Mouse (Mus musculus) heart, embryonic 16.5 days (tissue): ENCODE measurements around the gene Fzd10. TPM values are rescaled to one million over a fixed set of nuclear protein-coding genes. Genes with fewer than 3 reads are reported as not detected.
A peak's percentile ranks its signal among the peaks of the same experiment; 100 is the strongest.

Source experiments
- ATAC-seq: fragments of 200-750 bp; cut with Nextera tagmentation; replicated peaks from 2 replicates; pipeline ENCODE4 v1.8.0; 2017; ENCODE audit warnings: moderate number of reproducible peaks; ENCODE audit not compliant: insufficient read depth, low FRiP score; ENCODE audit errors: extremely low read depth
- H3K27ac ChIP-seq: fragments of 300-500 bp; sonication (generic); 2 replicates; pipeline ENCODE4 v1.5.1; 2014; ENCODE audit warnings: mild to moderate bottlenecking, low read length, control low read depth, moderate library complexity
- H3K27me3 ChIP-seq: fragments of 300-500 bp; sonication (generic); 2 replicates; pipeline ENCODE4 v1.6.1; 2014; ENCODE audit warnings: low read length, mixed read lengths; ENCODE audit not compliant: control insufficient read depth, insufficient read depth
- H3K36me3 ChIP-seq: fragments of 300-500 bp; sonication (generic); 2 replicates; pipeline ENCODE4 v1.6.1; 2014; ENCODE audit not compliant: control insufficient read depth, insufficient read depth
- H3K4me1 ChIP-seq: fragments of 300-500 bp; sonication (generic); 2 replicates; pipeline ENCODE4 v1.6.1; 2014; ENCODE audit warnings: low read length, mixed read lengths; ENCODE audit not compliant: control insufficient read depth, insufficient read depth
- H3K4me2 ChIP-seq: fragments of 300-500 bp; sonication (generic); 2 replicates; pipeline ENCODE4 v1.6.1; 2014; ENCODE audit warnings: low read depth, mild to moderate bottlenecking, control low read depth, low read length
- H3K4me3 ChIP-seq: fragments of 300-500 bp; sonication (generic); 2 replicates; pipeline ENCODE4 v1.5.1; 2014; ENCODE audit warnings: mild to moderate bottlenecking, control low read depth, low read length
- H3K9ac ChIP-seq: fragments of 300-500 bp; sonication (generic); 2 replicates; pipeline ENCODE4 v1.6.1; 2014; ENCODE audit warnings: low read length, control low read depth
- H3K9me3 ChIP-seq: fragments of 300-500 bp; sonication (generic); replicated peaks from 2 replicates; pipeline ENCODE4 v1.6.1; 2016; ENCODE audit warnings: low read length; ENCODE audit not compliant: control insufficient read depth
- WGBS: fragments of 180-500 bp; shearing (Covaris S2); extraction: QIAGEN DNeasy Blood & Tissue Kit; methylation state at CpG from one replicate; pipeline ENCODE4 v1.1.7; 2014; 5-methylcytosine and 5-hydroxymethylcytosine counted together
- polyA plus RNA-seq: library from polyadenylated mRNA; unstranded; fragments of >200 nt; fragmentation: Nextera tagmentation; extraction: Ambion mirVana; gene quantifications from 2 replicates; pipeline ENCODE4 v1.2.1, GENCODE M21; 2015

The Fzd10 gene
- 0.22 and 0.25 TPM in 2 replicates for polyA plus RNA-seq

DNA sequence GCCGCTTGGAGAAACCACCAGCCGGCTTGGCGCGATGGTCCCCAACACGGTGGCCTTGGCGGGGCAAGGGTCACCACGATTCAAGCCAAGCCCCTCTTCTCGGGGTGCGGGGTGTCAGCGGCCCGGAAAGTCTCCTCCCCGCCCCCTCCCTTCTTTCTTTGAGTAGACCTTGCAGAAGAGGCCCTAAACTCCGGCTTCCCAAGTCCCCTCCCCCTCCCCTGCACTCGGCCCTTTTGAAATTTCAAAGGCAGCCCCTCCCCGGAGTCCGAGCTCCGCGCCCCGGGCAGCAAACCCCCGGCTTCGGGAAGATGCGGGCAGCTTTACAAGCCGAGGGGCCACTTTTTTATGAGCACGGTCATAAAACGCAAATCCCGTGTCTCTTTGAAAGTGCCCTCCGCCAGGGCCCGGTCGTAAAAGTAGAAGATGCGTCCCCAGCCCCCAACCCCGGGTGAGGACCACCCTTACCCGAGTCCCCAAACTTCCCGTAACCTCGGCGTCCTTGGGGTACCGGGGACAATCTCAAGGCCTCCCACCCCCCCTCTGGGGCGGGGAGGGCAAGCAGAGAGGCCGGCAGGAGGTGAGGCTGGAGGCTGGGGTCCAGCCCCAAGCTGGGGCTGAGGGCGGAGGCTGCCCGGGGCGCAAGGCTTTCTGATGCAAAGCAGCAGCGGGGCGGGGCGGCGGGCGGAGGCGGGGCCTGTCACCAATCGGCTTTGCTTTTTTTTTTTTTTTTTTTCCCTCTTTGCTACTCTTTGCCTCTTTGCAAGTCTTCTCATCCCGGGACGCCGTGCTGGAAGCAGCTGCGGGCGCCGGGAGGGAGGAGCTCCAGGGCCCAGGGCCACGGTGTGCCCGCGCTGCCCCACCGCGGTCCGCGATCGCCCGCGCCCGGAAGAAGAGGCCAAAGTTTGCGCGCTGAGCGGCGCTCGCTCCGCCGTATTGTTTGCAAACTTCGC, at the start of gene Fzd10:
Gene Fzd10, plus strand, starts transcription at position 773 of the 950 bp plus-strand sequence.
- Histone ChIP-seq H3K36me3 (no peaks in the 10 kb centered on the region), H3K9ac (peak within 1 kb of the TSS; percentile 57), H3K27me3 (peaks cover 88% of the 10 kb centered on the region), H3K9me3 (no peaks in the 10 kb centered on the region), H3K4me2 (peak within 1 kb of the TSS; percentile 98), H3K27ac (no peak within 1 kb of the TSS), H3K4me1 (peaks cover 16% of the 10 kb centered on the region), H3K4me3 (peak within 1 kb of the TSS; percentile 69)
- ATAC-seq: peak; percentile 34
- under 1% methylated on average over 65 of the region's 73 CpGs for WGBS

DNA sequence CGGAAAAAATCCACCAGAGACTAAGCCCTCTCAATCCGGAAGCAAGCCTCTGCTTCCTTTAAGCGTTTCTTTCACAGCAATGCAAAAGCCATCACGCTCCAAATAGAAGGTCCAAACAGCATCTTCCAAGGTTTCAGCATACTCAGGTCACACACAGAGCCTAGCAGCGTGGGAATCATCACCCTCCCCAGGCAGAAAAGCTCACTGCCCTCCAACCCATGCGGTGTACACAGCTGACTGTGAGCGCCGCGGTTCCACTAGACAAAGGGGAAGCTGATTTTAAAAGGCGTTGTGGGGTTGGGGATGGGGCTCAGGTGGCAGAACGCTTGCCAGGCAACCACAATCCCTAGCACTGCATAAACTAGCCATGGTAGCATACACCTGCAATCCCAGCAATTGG, 49.2 kb upstream of the Fzd10 start:
- H3K27ac ChIP-seq: no peak overlapping the region

DNA sequence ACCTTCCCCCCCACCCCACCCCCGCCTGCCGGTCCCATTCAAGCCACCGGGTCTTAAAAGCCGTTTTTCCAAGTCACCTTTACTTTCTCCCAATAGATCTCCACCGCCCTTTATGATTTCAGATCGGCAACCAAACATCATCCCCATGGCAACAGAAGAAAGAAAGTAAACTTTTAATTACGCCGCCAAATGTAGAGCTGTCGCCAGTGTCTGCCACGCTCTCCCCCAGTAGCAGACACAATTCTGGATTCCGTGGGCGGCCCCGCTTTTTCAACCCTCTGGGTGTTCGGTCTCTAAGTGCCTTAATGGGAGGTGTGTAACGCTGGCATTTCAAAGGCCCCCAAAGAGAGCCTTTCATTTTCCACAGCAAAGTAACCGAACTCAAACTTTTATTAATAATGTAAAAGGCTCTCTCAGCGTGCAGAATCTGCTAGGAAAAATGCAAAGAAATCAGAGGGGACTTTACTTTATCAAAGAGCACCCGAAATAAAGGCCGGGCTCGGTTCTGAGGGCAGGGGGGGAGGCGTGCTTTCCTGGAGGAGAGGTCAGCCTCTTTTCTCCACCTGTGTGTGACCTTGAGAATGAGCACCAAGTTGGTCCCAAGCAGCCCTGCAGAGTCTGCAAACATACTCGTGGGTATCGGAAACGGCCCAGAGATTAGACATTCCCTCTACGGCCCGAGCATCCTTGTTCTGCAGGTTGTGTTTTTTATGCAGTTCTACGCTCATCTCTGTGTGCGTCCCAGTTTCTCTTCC, 48.3 kb upstream of the Fzd10 start:
- Histone ChIP-seq H3K4me3 (peak overlapping the region; percentile 27), H3K36me3 (no peaks in the 10 kb centered on the region), H3K27me3 (peaks cover 18% of the 10 kb centered on the region), H3K9me3 (no peaks in the 10 kb centered on the region), H3K9ac (no peak overlapping the region), H3K4me2 (peak overlapping the region; percentile 56), H3K4me1 (peaks cover 3% of the 10 kb centered on the region; the same call in 1 of the 2 replicates), H3K27ac (no peak overlapping the region)
- WGBS: 13% methylated on average over 28 of the region's 28 CpGs
- ATAC-seq: no peak

More for the DNA sequence above, 49.2 kb upstream of the Fzd10 start:
- Histone ChIP-seq H3K4me2 (peak overlapping the region; percentile 56), H3K9me3 (no peaks in the 10 kb centered on the region), H3K36me3 (no peaks in the 10 kb centered on the region), H3K4me3 (peak overlapping the region; percentile 3; the same call in 1 of the 2 replicates), H3K27me3 (peaks cover 18% of the 10 kb centered on the region), H3K4me1 (peaks cover 3% of the 10 kb centered on the region; the same call in 1 of the 2 replicates), H3K9ac (no peak overlapping the region)
- ATAC-seq: no peak
- WGBS: 6% methylated on average over 11 of the region's 11 CpGs

DNA sequence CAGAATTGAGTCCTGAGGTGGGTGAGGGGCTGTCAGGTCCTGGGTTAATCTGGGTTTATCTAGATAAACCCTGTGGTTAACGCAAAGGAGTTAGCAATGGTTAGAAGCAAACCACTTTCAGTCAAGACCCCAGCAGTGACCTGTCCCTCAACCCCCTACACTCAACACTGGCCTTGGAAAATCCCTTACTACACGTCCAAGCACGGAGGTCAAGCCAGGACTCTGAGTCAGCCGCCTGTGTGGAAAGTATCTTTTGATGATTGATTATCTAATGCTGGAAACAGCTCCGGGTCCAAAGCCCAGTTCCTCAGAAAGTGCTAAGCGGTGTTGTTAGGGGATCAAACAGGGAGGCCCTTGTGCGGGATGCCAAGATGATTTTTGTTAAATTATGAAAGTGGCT, 42.5 kb upstream of the Fzd10 start:
- Histone ChIP-seq H3K27ac (no peak overlapping the region), H3K27me3 (peaks cover 2% of the 10 kb centered on the region), H3K9ac (no peak overlapping the region), H3K4me2 (no peak overlapping the region), H3K4me1 (no peaks in the 10 kb centered on the region), H3K4me3 (no peak overlapping the region), H3K9me3 (no peaks in the 10 kb centered on the region; the same call in 1 of the 2 replicates), H3K36me3 (no peaks in the 10 kb centered on the region)
- 16% methylated on average over 7 of the region's 7 CpGs for WGBS
- ATAC-seq: no peak

DNA sequence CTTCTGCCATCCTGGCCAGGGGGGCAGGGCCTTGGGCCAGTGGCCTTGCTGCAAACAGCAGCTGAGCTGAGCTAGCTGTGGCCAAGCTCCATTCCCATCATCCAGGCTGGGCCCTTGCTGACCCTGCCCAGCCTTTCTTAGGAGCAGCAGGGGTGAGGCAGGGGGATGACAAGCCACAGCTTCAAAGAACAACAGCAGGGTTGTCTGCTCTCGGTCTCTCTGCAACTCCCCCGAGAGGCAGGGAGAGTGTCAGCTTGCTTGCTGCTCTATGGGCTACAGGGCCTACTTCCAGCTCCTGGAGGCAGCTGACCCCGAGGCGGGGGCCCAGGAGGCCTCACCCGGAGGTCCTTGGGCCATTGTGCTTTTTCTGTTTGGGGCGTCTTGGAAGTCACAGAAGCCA, 33.3 kb upstream of the Fzd10 start:
- no peaks in the 10 kb centered on the region for H3K36me3 ChIP-seq
- H3K4me3 ChIP-seq: no peak overlapping the region
- WGBS: 44% methylated on average over 6 of the region's 6 CpGs
- no peak overlapping the region for H3K27ac ChIP-seq
- no peak for ATAC-seq
- H3K27me3 ChIP-seq: no peaks in the 10 kb centered on the region
- no peaks in the 10 kb centered on the region for H3K9me3 ChIP-seq
- H3K4me2 ChIP-seq: no peak overlapping the region
- H3K9ac ChIP-seq: no peak overlapping the region
- no peaks in the 10 kb centered on the region for H3K4me1 ChIP-seq

DNA sequence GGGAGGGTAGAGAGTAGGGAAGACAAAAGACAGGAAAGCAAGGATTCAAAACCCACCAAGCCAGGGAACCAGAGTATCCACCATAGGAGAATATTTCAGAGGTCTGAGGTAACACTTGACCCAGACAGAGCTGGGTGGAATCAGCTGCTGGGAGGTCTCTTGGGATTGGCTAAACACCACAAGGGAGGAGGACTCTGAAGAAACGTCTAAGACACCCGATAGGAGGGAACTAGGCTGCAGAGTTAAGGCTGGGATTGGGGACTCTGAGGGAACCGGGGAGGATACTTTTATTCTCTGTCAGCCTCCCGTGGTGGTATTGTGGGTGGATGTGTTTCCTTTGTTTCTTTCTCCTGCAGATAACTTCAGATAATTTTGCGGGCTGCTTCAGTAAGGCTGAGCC, 31.7 kb upstream of the Fzd10 start:
- WGBS: 20% methylated on average over 5 of the region's 5 CpGs
- no peaks in the 10 kb centered on the region for H3K27me3 ChIP-seq
- no peak overlapping the region for H3K9ac ChIP-seq
- no peaks in the 10 kb centered on the region for H3K36me3 ChIP-seq
- H3K9me3 ChIP-seq: 0 out of 2 replicates have a peak, but pooled peaks cover under 1% of the 10 kb centered on the region
- no peaks in the 10 kb centered on the region for H3K4me1 ChIP-seq
- no peak overlapping the region for H3K4me3 ChIP-seq
- H3K4me2 ChIP-seq: no peak overlapping the region
- ATAC-seq: no peak
- H3K27ac ChIP-seq: no peak overlapping the region

DNA sequence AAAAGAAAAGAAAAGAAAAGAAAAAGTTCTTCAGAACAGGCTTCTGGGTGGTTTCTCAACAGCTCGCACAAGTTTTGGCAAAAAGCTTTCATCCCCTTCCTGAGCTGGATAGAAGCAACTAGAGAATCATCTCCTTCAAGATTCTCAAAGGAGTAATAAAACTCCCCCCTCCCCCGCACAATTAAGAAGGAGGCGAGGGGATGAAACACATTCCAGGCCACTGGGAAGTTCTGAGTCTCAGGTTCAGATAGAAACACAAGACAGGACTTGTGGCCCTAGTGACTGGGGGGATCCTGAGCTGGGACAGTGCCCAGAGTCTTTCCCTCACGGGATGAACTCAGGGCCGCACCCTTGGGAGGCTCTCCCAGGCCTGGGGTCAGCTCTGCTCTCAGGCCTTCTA, 30.6 kb upstream of the Fzd10 start:
- no peak overlapping the region for H3K27ac ChIP-seq
- H3K9ac ChIP-seq: no peak overlapping the region
- no peaks in the 10 kb centered on the region for H3K36me3 ChIP-seq
- no peak overlapping the region for H3K4me3 ChIP-seq
- WGBS: 58% methylated on average over 5 of the region's 5 CpGs
- H3K4me1 ChIP-seq: no peaks in the 10 kb centered on the region
- 0 out of 2 replicates have a peak, but pooled peaks cover 5% of the 10 kb centered on the region for H3K9me3 ChIP-seq
- no peak for ATAC-seq
- no peak overlapping the region for H3K4me2 ChIP-seq
- H3K27me3 ChIP-seq: no peaks in the 10 kb centered on the region

DNA sequence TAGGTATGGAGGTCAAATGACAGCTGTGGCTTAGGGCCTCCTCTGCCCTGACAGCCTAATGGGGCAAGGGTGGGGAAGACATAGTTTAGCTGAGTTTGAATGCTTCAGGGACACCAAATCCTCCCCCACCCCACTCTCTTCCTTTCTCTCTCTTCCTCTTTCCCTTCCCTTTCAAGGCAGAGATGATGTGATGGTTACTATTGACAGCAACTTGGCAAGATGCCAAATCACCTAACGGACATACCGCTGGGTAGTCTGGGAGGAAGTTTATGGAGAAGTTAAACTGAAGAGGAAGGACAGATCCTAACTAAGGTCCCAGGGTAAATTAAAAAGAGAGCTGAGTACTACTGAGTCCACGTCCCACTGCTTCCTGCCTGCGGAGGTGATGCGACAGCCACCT, 29.8 kb upstream of the Fzd10 start:
- WGBS: 50% methylated on average over 5 of the region's 5 CpGs
- Histone ChIP-seq H3K9ac (no peak overlapping the region), H3K27ac (no peak overlapping the region), H3K4me3 (no peak overlapping the region), H3K9me3 (0 out of 2 replicates have a peak, but pooled peaks cover 5% of the 10 kb centered on the region), H3K4me2 (no peak overlapping the region), H3K4me1 (no peaks in the 10 kb centered on the region), H3K36me3 (no peaks in the 10 kb centered on the region), H3K27me3 (no peaks in the 10 kb centered on the region)
- no peak for ATAC-seq
